Mouse (Mus musculus): Measurements from ENCODE around the gene Olfr1369-ps1. TPM values are rescaled to one million over a fixed set of nuclear protein-coding genes. Genes with fewer than 3 reads are reported as not detected.
A peak's percentile ranks its signal among the peaks of the same experiment; 100 is the strongest.

Gene Olfr1369-ps1
- total RNA-seq, 1 experiment: 0.22 TPM

GRCm38 (mm10) chr13:21166936-21167909 is 55.9 kb downstream of the Olfr1369-ps1 start:
- Histone ChIP-seq H3K9me3 (ENCODE audit: control insufficient read depth, insufficient read depth, low read depth, low read length) (no peaks in the 10 kb centered on the region), H3K9ac (ENCODE audit: insufficient read depth, low read depth, low read length, poor library complexity, severe bottlenecking) (no peak overlapping the region; the same call in 1 of the 2 replicates), H3K4me1 (ENCODE audit: control insufficient read depth in 2 of 2, insufficient read depth in 2 of 2, low read length in 2 of 2, poor library complexity in 1 of 2) (peaks cover 0 to 8% of the 10 kb centered on the region in 2 experiments; a peak in 1 of 4 replicates), H3K4me3 (ENCODE audit: insufficient read depth in 1 of 2, low read depth in 1 of 2, low read length in 2 of 2, poor library complexity in 1 of 2, severe bottlenecking in 1 of 2) (peak overlapping the region; percentile 72 to 76), H3K36me3 (ENCODE audit: control insufficient read depth, insufficient read depth, low read length, poor library complexity, severe bottlenecking) (no peaks in the 10 kb centered on the region), H3K27ac (ENCODE audit: insufficient read depth, low read depth, low read length, poor library complexity, severe bottlenecking) (no peak overlapping the region)
- TF ChIP-seq CHD2 (IDR thresholded peaks at IDR 0.05; ENCODE audit: low read depth, low read length) (no peak), MAFK (IDR thresholded peaks at IDR 0.05; ENCODE audit: insufficient read depth, low read depth, low read length) (peak; percentile 85)
- no peak for DNase-seq (ENCODE audit: low read depth, low spot score)
- in situ Hi-C loops (cut with MboI; ENCODE audit: low sequenced_read_pairs in 2 of 2, unreplicated experiment in 2 of 2): loop anchor here in 1 of 2 experiments (10.0 to 25.0 kb wide), 3 partner anchors 68 to 758 kb away; partner anchors contain the start of genes Hist1h2ai, Hist1h2bl, Hist1h2bm and Hist1h3h

GRCm38 (mm10) chr13:21167910-21168300 is 56.6 kb downstream of the Olfr1369-ps1 start:
- no peaks in the 10 kb centered on the region for H3K36me3 ChIP-seq (ENCODE audit: control insufficient read depth, insufficient read depth, low read length, poor library complexity, severe bottlenecking)
- H3K4me1 ChIP-seq (ENCODE audit: control insufficient read depth in 2 of 2, insufficient read depth in 2 of 2, low read length in 2 of 2, poor library complexity in 1 of 2): peaks cover 0 to 6% of the 10 kb centered on the region in 2 experiments; a peak in 1 of 4 replicates
- H3K27ac ChIP-seq (ENCODE audit: insufficient read depth, low read depth, low read length, poor library complexity, severe bottlenecking): no peak overlapping the region
- TF ChIP-seq MAFK (IDR thresholded peaks at IDR 0.05; ENCODE audit: insufficient read depth, low read depth, low read length): peak; percentile 92
- peak; percentile 96 for TF ChIP-seq ZNF384 (IDR thresholded peaks at IDR 0.05; ENCODE audit: low read depth, low read length)
- no peak for TF ChIP-seq HCFC1 (IDR thresholded peaks at IDR 0.05; ENCODE audit: borderline replicate concordance, insufficient read depth, low read length)
- in situ Hi-C loops (cut with MboI; ENCODE audit: low sequenced_read_pairs in 2 of 2, unreplicated experiment in 2 of 2): loop anchor here in 1 of 2 experiments (10.0 to 25.0 kb wide), 3 partner anchors 67 to 757 kb away; partner anchors contain the start of genes Hist1h2ai, Hist1h2bl, Hist1h2bm and Hist1h3h
- no peak for DNase-seq (ENCODE audit: low read depth, low spot score)
- H3K9me3 ChIP-seq (ENCODE audit: control insufficient read depth, insufficient read depth, low read depth, low read length): no peaks in the 10 kb centered on the region
- H3K9ac ChIP-seq (ENCODE audit: insufficient read depth, low read depth, low read length, poor library complexity, severe bottlenecking): no peak overlapping the region
- H3K4me3 ChIP-seq (ENCODE audit: insufficient read depth in 1 of 2, low read depth in 1 of 2, low read length in 2 of 2, poor library complexity in 1 of 2, severe bottlenecking in 1 of 2): peak overlapping the region; percentile 72 to 76

- TF ChIP-seq CHD2 (IDR thresholded peaks at IDR 0.05; ENCODE audit: low read depth, low read length) (no peak), MAFK (IDR thresholded peaks at IDR 0.05; ENCODE audit: insufficient read depth, low read depth, low read length) (no peak), ZC3H11A (IDR thresholded peaks at IDR 0.05; ENCODE audit: borderline replicate concordance, low read depth, low read length) (no peak), HCFC1 (IDR thresholded peaks at IDR 0.05; ENCODE audit: borderline replicate concordance, insufficient read depth, low read length) (no peak), ZNF384 (IDR thresholded peaks at IDR 0.05; ENCODE audit: low read depth, low read length) (no peak)
- DNase-seq (ENCODE audit: low read depth, low spot score): no peak
- peak overlapping the region; percentile 16 for H3K9ac ChIP-seq (ENCODE audit: insufficient read depth, low read depth, low read length, poor library complexity, severe bottlenecking)
- in situ Hi-C loops (cut with MboI; ENCODE audit: low sequenced_read_pairs in 2 of 2, unreplicated experiment in 2 of 2): loop anchor here in 1 of 2 experiments (10.0 to 25.0 kb wide), 3 partner anchors 66 to 756 kb away; partner anchors contain the start of genes Hist1h2ai, Hist1h2bl, Hist1h2bm and Hist1h3h
- H3K36me3 ChIP-seq (ENCODE audit: control insufficient read depth, insufficient read depth, low read length, poor library complexity, severe bottlenecking): no peaks in the 10 kb centered on the region
- H3K4me1 ChIP-seq (ENCODE audit: control insufficient read depth in 2 of 2, insufficient read depth in 2 of 2, low read length in 2 of 2, poor library complexity in 1 of 2): peaks cover 0 to 6% of the 10 kb centered on the region in 2 experiments; a peak in 1 of 4 replicates
- no peaks in the 10 kb centered on the region for H3K9me3 ChIP-seq (ENCODE audit: control insufficient read depth, insufficient read depth, low read depth, low read length)
- no peak overlapping the region for H3K27ac ChIP-seq (ENCODE audit: insufficient read depth, low read depth, low read length, poor library complexity, severe bottlenecking)
- H3K4me3 ChIP-seq (ENCODE audit: insufficient read depth in 1 of 2, low read depth in 1 of 2, low read length in 2 of 2, poor library complexity in 1 of 2, severe bottlenecking in 1 of 2): peak overlapping the region; percentile 68
These were observed 57.2 kb downstream of the Olfr1369-ps1 start for GRCm38 (mm10) chr13:21168371-21169011.

Other genes with a start within 250 kb of the Olfr1369-ps1 start
- gene Olfr1370, start 36.5 kb upstream of the Olfr1369-ps1 start, total RNA-seq (2012; rRNA removed): not detected in 2 replicates
- gene Olfr263, start 18.2 kb downstream of the Olfr1369-ps1 start, total RNA-seq (2012; rRNA removed): not detected in 2 replicates
- not detected in 2 replicates for gene Olfr1368, start 34.4 kb downstream of the Olfr1369-ps1 start, total RNA-seq (2012; rRNA removed)
- 115 and 128 TPM in 2 replicates for gene Trim27, start 68.0 kb downstream of the Olfr1369-ps1 start, total RNA-seq (2012; rRNA removed)
- not detected in 2 replicates for gene Gpx5, start 181.2 kb downstream of the Olfr1369-ps1 start, total RNA-seq (2012; rRNA removed)
- 2.1 and 2.2 TPM in 2 replicates for gene Gpx6, start 200.6 kb downstream of the Olfr1369-ps1 start, total RNA-seq (2012; rRNA removed)
- not detected in 2 replicates for gene Olfr1367, start 235.4 kb downstream of the Olfr1369-ps1 start, total RNA-seq (2012; rRNA removed)

Data from ES-E14 (cell line).